Mouse (Mus musculus): ENCODE data around the gene Il13ra1. TPM values are rescaled to one million over a fixed set of nuclear protein-coding genes. Genes with fewer than 3 reads are reported as not detected.

The Il13ra1 gene
- polyA plus RNA-seq (2015; fragmentation: Nextera tagmentation; extraction: Ambion mirVana): 5.4 and 6.2 TPM in 2 replicates

GRCm38 (mm10) chrX:36111622-36112421, at the start of gene Il13ra1:
Il13ra1 (plus strand) TSS chrX:36112110.

DNA sequence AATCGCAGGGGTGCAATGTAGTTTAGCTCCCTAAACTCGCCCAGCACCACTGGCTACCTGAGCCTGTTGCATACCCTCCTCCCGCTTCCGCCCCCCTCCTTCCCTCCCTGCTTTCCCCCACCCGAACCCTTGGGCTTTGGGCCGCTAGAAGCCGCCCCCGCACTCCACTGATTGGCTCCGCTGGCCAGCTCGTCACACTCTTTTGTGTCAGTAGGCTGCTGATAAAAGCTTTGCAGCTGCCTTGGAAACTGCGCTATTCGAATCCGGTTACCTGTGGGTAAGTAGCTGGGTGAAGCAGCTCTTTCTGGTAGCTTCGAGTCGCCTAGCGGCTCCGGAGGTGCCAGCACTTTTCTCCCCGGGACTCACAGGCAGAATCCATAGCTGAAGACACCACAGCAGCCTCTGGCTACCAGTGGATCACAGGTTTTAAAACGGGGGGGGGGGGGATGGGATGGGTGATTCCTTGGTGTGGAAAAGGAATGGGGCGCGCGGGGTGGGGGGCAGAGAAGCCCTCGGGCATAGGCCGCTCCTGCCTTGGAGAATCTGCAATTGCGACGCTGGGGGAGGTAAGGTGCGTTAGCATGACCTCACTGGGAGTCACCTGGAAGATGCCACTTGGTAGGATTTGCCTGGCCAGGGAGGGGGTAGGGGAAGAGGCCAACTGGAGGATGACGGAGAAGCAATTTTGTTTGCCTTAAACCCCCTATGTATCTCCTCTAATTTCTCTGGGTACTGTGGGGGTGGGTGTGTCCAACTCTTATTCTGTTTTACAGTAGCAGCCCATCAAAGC, 84.0 kb downstream of the Il13ra1 start, which contains the start of gene Zcchc12:
Zcchc12 (plus strand) TSS at position 169 of the 790 bp plus-strand sequence.

Other genes with a start within 250 kb of the Il13ra1 start
- 3.8 and 5.4 TPM in 2 replicates for gene Dock11, start 223.3 kb upstream of the Il13ra1 start, polyA plus RNA-seq (2015; fragmentation: Nextera tagmentation; extraction: Ambion mirVana)
- 354 and 384 TPM in 2 replicates for gene Zcchc12, start 83.8 kb downstream of the Il13ra1 start, polyA plus RNA-seq (2015; fragmentation: Nextera tagmentation; extraction: Ambion mirVana)
- gene Lonrf3, start 216.2 kb downstream of the Il13ra1 start, polyA plus RNA-seq (2015; fragmentation: Nextera tagmentation; extraction: Ambion mirVana): 0.81 and 0.99 TPM in 2 replicates

All from neural tube, postnatal 0 days (tissue).